Mouse (Mus musculus) gastrocnemius, postnatal 4 days (tissue): ENCODE data around the gene Cd101. TPM values are rescaled to one million over a fixed set of nuclear protein-coding genes. Genes with fewer than 3 reads are reported as not detected.
A peak's percentile ranks its signal among the peaks of the same experiment; 100 is the strongest.

Experiments used
- DNase-seq, 2 experiments: peaks; one replicate each; pipeline ENCODE4 v3.0.0; 2021 to 2022; ENCODE audit warnings: low spot score in 2 of 2, mixed read lengths in 2 of 2
- long read RNA-seq, 2 experiments: library from polyadenylated mRNA; stranded (forward); transcript quantifications; one replicate each; pipeline ENCODE4 v2.0.0; 2021
- total RNA-seq, 2 experiments: library from RNA; stranded (reverse); gene quantifications; 2 replicates each; pipeline ENCODE4 v1.2.3; 2021

Cd101 gene
- under 1 TPM; 0.57 to 0.91 TPM for total RNA-seq
- long read RNA-seq, experiment 1, partial matches to known transcripts = 1 of 3 reads
- long read RNA-seq, experiment 1, other reads (novel, unspliced or antisense) = 2 of 3 reads
- long read RNA-seq, experiment 2 = 0 reads

- no peak for DNase-seq
Measured at GRCm38 (mm10) chr3:101029339-101029738, at the start of gene Cd101. Gene Cd101 (minus strand): TSS chr3:101029556.

DNA sequence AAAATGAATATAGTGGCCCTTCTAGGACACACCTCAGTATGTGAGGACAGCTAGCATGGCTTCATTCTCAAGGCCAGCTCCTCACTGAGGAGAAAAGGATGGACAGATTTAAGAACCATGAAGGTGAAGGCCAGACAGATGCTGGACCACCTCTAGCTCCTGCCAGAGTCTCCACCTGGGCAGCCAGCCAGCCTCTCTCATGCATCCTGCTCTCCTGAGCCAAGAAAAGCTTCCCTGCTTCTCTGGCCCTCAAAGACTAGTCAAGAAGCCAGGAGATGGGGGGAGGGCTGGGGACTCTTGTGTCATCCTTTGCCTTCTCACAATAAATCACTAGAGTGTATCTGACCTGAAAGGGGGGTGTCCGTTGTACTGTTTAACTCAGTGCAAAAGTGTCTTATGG is 49.0 kb upstream of the Cd101 start:
- peak; percentile 38 to 67 for DNase-seq

DNA sequence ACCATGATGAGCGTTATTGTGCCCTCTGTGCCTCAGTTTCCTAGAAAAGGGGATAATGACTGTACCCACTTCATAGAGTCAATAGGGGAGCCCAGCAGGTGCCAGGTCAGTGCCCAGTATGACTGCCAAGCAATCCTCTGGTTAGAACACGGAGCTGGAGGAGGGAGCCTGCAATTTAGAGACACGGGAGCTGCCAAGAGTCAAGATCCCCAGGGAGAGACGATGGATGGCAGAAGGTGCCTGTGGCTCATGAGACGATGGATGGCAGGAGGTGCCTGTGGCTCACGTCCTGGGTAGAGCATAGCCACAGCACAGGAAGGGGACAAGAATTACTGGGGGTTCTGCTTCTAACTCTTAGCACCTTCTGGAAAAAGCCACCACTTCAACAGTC is 48.3 kb upstream of the Cd101 start:
- DNase-seq = no peak

DNA sequence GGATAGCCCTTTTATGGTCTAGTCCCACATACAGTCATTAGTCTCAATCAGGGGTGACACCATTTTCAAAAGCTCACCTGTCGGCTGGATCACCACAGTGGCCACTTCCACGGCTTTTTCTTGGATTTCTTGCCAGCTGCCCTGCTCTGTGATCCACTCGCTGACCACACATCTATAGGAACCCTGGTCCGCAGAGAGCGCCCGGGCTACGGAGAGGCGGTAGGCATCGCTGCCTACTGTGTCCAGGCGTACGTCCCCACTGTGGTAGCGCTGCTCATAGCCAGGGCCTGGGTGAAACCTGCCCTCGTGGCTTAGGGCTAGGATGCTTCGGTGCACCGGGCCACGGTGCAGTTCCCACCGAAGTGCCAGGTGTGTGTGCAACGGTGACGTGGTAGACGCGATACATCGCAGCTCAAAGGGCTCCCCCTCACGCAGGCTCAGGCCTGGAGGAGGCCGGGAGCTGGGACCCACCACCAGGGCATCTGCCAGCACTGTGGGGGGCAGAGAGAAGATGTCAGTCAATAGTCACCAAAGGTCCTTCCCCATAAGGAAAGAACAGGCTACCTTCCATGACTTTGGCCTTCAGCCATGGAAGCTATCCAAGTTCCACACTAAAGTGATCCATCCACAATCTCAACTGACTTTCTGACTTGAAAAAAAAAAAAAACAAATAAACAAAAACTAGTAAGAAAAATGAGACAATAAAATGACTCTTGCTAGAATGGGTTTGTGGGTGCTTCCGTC is 47.8 kb upstream of the Cd101 start:
- no peak for DNase-seq

DNA sequence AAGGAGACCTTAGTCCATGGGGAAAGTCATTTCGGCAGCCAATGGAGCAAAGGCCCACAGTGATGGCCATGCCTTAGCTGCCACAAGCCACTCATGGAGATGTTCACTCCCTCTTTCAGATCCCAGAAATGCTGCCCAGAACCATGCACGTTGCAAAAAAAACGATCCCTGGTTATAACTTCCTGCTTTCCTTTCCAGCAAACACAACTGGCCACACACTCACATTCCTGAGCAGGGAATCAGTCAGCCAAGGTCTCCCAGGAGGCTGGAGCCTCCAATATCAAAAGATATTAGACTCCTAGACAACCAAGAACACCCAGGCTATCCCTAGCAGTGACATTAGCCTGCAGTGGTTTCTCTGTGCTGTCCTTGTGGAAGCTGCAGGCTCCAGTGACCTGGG is 46.5 kb upstream of the Cd101 start:
- no peak for DNase-seq

- DNase-seq = no peak
Measured at GRCm38 (mm10) chr3:101073384-101073783, 44.0 kb upstream of the Cd101 start.

DNA sequence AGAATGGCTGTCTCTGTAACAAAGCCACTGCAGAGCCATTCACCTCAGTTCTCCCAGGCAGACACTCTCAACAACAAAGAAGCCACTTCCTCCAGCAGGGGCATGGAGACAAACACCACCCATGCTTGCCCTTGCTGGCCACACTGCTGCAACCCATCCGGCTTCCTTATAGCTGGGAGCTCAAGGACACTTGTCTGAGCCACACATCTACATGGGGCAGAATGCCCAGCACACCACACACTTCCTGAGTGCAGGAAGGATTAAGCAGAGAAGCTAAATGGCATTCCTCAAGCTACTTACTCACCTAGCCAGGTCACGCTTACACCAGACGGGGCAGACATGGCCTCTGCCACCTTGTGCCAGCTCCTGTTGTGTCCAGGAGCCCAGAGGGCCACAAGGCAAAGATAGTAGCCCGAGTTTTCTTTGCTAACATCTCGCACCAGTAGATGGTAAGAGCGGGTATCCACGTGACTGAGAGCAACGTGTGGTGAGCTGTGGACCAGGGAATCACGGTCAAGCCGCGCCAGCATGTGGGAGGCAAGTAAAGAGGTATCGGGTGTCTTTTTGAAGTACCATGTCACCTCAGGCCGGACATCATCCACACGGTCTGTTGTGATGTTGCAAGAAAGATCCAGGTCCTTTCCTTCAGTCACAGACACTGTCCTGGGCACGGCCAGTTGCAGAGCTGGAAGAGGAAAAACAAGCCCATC is 43.3 kb upstream of the Cd101 start:
- no peak for DNase-seq

DNA sequence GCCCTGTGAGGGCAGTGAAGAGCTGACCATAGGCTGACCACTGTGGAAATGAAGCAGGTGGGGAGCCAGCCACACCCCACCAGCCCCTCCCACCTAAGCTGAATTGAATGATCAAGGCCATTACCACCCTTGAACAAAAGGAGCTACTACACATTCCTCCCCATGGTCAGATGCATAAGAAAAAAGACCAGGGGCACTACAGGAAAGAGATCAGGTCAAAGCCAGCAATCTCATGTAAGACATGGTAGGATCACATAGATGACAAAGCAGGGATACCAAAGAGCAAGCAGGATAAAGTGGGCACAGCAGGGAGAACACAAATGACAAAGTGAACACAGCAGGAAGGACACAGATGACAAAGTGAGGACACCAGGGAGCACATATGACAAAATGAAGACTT is 42.2 kb upstream of the Cd101 start:
- DNase-seq = no peak

DNA sequence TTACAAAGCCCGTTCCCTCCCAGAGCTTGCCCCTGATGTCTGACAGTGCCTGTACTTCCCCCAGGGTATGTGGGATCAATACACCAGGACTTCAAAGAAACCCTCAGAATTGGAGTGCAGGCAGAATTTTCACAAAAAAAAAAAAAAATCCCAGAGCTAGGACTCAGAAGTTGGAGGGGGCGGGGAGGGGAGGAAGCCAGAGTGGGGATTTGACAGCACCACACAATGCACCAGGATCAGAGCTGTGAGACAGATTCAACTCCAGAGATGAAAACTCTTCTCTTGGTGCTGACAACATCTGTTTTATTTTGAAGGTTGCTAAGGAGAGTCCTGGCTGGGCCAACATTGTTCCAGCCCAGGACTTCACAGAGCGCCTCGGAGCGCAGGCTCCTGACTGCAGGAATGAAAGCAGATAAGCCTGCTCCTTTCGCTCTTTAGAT is 41.5 kb upstream of the Cd101 start:
- DNase-seq = no peak

DNA sequence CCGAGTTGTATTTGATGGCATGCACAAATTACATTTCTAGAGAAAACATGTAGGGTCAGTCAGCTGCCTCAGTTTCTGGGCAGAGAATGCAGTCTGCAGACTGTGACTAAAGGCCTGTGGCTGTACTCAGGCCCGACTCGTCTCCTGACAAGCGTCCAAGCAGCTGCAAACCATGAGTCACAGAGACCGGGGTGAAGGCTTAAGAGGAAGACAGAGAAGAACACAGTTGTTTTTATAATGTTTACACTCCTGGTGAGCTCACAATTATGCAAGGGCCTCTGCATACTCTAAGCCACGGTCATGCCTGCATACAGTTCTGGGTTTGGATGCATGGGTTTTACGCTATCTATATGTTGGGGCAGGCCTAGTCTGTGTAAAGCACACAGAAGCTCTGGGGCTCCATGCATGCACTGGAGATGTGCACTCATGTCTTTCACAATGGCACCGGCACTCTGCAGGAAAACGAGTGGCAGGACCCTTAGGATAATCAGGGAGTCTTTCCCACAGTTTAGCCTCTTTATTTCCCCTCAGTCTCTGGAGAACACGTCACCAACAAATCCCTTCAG is 41.0 kb upstream of the Cd101 start:
- DNase-seq = peak; percentile 46 to 83

GRCm38 (mm10) chr3:101068701-101069100 is 39.3 kb upstream of the Cd101 start:
- DNase-seq = no peak

DNA sequence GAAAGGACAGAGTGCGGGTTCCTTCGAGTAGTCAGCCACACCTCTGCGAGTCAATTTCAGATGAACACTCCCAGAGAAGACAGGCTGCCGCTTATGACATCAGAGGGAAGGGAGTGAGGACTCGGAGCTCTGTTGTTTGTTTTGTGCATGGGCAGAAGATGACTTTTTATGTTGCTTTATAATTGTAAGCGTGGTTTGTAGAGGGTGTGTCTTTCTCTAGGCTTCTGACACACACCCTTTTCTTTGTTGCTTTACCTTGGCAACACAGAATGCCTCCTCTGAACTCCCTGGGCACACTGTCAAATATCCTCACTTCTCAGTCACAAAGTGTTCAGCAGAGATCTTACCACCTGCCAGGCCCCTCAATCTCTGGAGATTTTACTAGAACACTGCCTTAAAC is 36.8 kb upstream of the Cd101 start:
- DNase-seq = no peak

DNA sequence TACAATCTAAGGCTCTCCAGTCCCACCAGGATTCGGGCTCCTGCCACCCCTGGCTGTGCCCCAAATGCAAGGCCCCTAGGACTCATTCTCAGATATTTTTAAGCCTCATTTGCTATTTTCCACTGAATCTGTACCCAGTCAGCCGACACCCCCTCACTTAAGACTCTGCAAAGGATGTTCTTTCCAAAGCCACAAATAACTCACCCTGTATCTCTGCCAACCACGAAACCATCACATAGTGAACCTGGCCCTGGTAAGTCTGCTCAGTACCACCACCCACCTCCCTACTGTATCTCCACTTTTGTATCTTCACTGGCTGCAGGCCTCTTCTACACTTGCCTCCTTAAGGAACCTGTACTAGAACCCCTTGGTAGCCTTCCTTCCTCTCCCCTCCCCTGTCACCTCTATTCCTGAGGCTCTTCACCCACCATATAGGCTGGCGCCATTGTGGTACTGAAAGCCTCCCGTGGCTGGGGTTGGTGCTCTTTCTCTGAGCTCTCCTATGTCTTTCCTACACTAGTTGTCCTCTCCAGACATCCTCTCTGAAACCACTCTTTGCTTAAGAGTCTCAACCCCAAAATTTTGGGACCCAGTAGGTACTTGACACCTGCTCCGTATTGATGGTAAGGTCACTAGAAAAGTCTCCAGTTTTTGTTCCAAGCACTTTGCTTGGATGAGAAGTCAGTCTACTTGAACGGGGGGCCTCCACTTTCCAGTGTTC is 32.7 kb upstream of the Cd101 start:
- DNase-seq = no peak

DNA sequence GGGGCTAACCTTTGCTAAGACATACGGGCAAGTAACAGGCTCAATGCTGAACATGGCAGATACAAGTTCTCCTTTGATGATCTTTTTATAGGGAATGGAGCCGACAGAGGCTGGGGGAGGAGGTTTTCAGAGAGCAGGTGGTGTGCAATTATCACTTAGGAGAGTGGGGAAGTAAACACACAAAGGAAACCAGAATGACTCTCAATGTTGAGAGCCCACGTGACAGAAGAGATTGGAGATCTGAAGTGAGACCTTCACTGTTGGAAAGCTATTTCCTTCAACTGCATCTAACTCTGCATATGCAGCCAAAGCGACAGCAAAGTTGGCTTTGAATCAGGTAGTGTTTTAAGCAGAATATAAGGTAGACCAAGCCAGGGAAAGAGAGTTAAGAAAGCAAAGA is 29.9 kb upstream of the Cd101 start:
- no peak for DNase-seq

- no peak for DNase-seq
Measured at GRCm38 (mm10) chr3:101058203-101058602, 28.8 kb upstream of the Cd101 start.

GRCm38 (mm10) chr3:101055216-101055615 is 25.9 kb upstream of the Cd101 start:
- no peak for DNase-seq

DNA sequence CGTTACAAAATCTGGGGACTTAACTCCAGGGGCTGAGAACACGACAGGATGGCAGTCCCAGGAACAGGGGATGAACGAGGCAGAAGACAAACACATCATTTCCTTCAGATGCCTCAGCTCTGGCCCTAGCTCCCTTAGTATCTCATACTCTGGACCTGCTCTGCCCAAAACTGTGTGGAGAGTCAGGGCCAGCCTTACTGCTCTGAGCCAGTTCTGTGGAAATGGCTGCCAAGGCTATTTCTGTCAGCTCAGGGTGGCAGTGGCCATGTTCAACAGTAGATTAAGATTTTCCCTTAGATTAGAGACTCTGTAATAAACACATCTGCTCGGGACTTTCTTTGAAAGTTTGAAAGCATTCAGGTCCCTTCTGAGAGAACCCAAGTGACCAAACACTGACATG is 22.2 kb upstream of the Cd101 start:
- no peak for DNase-seq

- no peak for DNase-seq
Measured at GRCm38 (mm10) chr3:101049997-101050396, 20.6 kb upstream of the Cd101 start.

GRCm38 (mm10) chr3:101048781-101049180 is 19.4 kb upstream of the Cd101 start:
- DNase-seq = no peak

- peak in 1 of 2 experiments; percentile 38 for DNase-seq
Measured at GRCm38 (mm10) chr3:101047586-101048275, 18.4 kb upstream of the Cd101 start.

GRCm38 (mm10) chr3:101045431-101045830 is 16.1 kb upstream of the Cd101 start:
- DNase-seq = peak in 1 of 2 experiments; percentile 74
